Mouse (Mus musculus): ENCODE data around the gene Wbp2. TPM values are rescaled to one million over a fixed set of nuclear protein-coding genes. Genes with fewer than 3 reads are reported as not detected.

Gene Wbp2
- polyA plus RNA-seq, 1 experiment from 2014 or later: 105 TPM

Other genes with a start within 250 kb of the Wbp2 start
- 0.12 and 0.13 TPM in 2 replicates for gene Myo15b, start 228.6 kb downstream of the Wbp2 start, polyA plus RNA-seq (2014; fragmentation: Nextera tagmentation; extraction: Ambion mirVana)
- 2.0 and 3.4 TPM in 2 replicates for gene Smim5, start 187.0 kb downstream of the Wbp2 start, polyA plus RNA-seq (2014; fragmentation: Nextera tagmentation; extraction: Ambion mirVana)
- gene Smim6, start 175.0 kb downstream of the Wbp2 start, polyA plus RNA-seq (2014; fragmentation: Nextera tagmentation; extraction: Ambion mirVana): 0.42 TPM in 1 of 2 replicates, not detected in the other
- 48.9 and 51.8 TPM in 2 replicates for gene Sap30bp, start 153.7 kb downstream of the Wbp2 start, polyA plus RNA-seq (2014; fragmentation: Nextera tagmentation; extraction: Ambion mirVana)
- gene Recql5, start 153.5 kb downstream of the Wbp2 start, polyA plus RNA-seq (2014; fragmentation: Nextera tagmentation; extraction: Ambion mirVana): 23.9 and 25.2 TPM in 2 replicates
- 0.58 and 0.72 TPM in 2 replicates for gene Itgb4, start 112.3 kb downstream of the Wbp2 start, polyA plus RNA-seq (2014; fragmentation: Nextera tagmentation; extraction: Ambion mirVana)
- gene Galk1, start 74.3 kb downstream of the Wbp2 start, polyA plus RNA-seq (2014; fragmentation: Nextera tagmentation; extraction: Ambion mirVana): 122 and 124 TPM in 2 replicates
- 1,827 and 1,865 TPM in 2 replicates for gene H3f3b, start 59.0 kb downstream of the Wbp2 start, polyA plus RNA-seq (2014; fragmentation: Nextera tagmentation; extraction: Ambion mirVana)
- 30.3 and 34.4 TPM in 2 replicates for gene Unk, start 56.7 kb downstream of the Wbp2 start, polyA plus RNA-seq (2014; fragmentation: Nextera tagmentation; extraction: Ambion mirVana)
- gene Unc13d, start 9.0 kb downstream of the Wbp2 start, polyA plus RNA-seq (2014; fragmentation: Nextera tagmentation; extraction: Ambion mirVana): 1.3 and 1.5 TPM in 2 replicates
- gene Trim47, start 40.2 kb upstream of the Wbp2 start, polyA plus RNA-seq (2014; fragmentation: Nextera tagmentation; extraction: Ambion mirVana): 3.2 and 3.3 TPM in 2 replicates
- gene Trim65, start 44.1 kb upstream of the Wbp2 start, polyA plus RNA-seq (2014; fragmentation: Nextera tagmentation; extraction: Ambion mirVana): 1.6 TPM in 2 replicates
- 99.8 and 102 TPM in 2 replicates for gene Mrpl38, start 51.9 kb upstream of the Wbp2 start, polyA plus RNA-seq (2014; fragmentation: Nextera tagmentation; extraction: Ambion mirVana)
- 35.7 and 37.0 TPM in 2 replicates for gene Fbf1, start 81.2 kb upstream of the Wbp2 start, polyA plus RNA-seq (2014; fragmentation: Nextera tagmentation; extraction: Ambion mirVana)
- 54.9 and 63.6 TPM in 2 replicates for gene Ten1, start 111.9 kb upstream of the Wbp2 start, polyA plus RNA-seq (2014; fragmentation: Nextera tagmentation; extraction: Ambion mirVana)
- 33.2 and 34.4 TPM in 2 replicates for gene Acox1, start 112.0 kb upstream of the Wbp2 start, polyA plus RNA-seq (2014; fragmentation: Nextera tagmentation; extraction: Ambion mirVana)
- 0.90 and 0.93 TPM in 2 replicates for gene Evpl, start 151.1 kb upstream of the Wbp2 start, polyA plus RNA-seq (2014; fragmentation: Nextera tagmentation; extraction: Ambion mirVana)
- 83.5 and 87.4 TPM in 2 replicates for gene Srp68, start 187.2 kb upstream of the Wbp2 start, polyA plus RNA-seq (2014; fragmentation: Nextera tagmentation; extraction: Ambion mirVana)
- gene Galr2, start 193.9 kb upstream of the Wbp2 start, polyA plus RNA-seq (2014; fragmentation: Nextera tagmentation; extraction: Ambion mirVana): 0.49 and 0.70 TPM in 2 replicates
- 74.3 and 75.5 TPM in 2 replicates for gene Exoc7, start 220.2 kb upstream of the Wbp2 start, polyA plus RNA-seq (2014; fragmentation: Nextera tagmentation; extraction: Ambion mirVana)
- 2.5 and 3.1 TPM in 2 replicates for gene Foxj1, start 248.4 kb upstream of the Wbp2 start, polyA plus RNA-seq (2014; fragmentation: Nextera tagmentation; extraction: Ambion mirVana)